Mouse (Mus musculus): Measurements from ENCODE around the gene 1700030J22Rik. TPM values are rescaled to one million over a fixed set of nuclear protein-coding genes. Genes with fewer than 3 reads are reported as not detected.

The 1700030J22Rik gene
- polyA plus RNA-seq, 2 experiments from 2014 or later = not detected

GRCm38 (mm10) chr8:116951778-116952177 is 27.0 kb downstream of the 1700030J22Rik start:
- ATAC-seq = no peak

DNA sequence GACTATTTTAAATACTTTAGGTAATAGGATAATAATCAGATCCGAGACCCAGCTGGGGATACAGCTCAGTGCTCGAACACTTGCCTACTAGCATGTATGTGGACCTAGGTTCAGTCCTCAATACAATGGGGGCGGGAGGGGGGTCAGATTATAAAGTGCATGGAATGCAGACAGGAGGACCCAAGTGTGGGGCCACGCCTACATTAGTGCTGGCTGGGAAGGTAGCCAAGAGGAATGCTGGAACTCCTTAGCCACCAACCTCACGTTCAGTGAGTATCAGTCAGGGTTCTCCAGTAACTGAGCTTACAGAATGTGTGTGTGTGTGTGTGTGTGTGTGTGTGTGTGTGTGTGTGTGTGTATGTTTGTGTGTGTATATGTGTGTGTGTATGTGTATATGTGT is 27.4 kb downstream of the 1700030J22Rik start:
- ATAC-seq = no peak

- ATAC-seq = no peak
Observed at GRCm38 (mm10) chr8:116947589-116947988, 31.2 kb downstream of the 1700030J22Rik start.

DNA sequence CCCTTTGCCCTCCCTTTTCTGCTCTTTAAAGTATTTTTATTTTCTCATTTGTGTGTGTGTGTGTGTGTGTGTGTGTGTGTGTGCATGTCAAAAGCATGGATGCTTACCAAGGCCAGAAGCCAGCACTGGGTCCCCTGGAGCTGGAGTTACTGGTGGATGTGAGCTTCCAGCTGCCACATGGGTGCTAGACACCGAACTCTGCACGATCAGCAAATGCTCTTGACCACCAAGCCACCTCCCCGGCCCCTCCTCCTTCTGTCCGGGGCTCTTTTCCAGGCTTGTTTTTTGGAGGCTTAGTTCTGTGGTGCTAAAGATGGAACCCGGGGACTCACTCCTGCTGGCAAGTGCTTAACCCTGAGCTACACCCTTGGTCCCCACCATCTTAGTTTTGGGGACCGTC is 31.9 kb downstream of the 1700030J22Rik start:
- no peak for ATAC-seq

- ATAC-seq = peak; percentile 57
Observed at GRCm38 (mm10) chr8:116946268-116946838, 32.4 kb downstream of the 1700030J22Rik start.

DNA sequence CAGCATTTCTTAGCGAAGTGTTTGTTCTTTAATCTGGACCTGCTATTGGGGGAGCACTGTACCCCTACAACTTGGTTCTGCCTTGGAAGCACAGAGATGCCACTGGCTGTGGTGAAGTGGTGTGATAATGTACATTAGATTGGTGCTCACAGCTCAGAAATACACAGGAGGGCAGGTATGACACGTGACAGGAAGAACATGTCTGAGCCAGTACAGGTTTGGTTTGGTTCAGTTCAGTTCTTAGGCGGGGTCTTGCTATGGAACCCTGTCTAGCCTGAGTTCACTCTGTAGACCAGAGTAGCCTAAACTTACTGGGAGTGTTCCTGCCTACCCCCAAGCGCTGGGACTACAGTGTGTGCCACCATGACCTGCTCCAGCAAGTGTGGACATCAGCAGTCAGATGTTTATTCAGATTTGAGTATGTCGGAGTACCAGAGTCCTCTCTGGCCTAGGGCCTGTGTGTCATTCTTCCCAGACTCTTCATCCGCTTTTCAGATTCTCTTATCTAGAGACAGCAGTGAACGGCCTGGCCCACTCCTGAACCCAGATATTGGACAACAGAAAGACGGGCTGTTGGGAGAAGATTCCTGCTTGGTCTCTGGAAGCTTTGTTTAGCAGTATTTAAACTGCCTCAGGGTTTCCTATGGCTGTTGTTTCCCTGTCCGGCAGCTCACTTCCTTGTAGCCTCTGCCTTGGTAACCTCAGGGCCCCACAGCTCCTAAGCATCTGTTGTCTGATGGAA is 33.4 kb downstream of the 1700030J22Rik start:
- peak; percentile 13 for ATAC-seq

GRCm38 (mm10) chr8:116944385-116944696 is 34.4 kb downstream of the 1700030J22Rik start:
- no peak for ATAC-seq

DNA sequence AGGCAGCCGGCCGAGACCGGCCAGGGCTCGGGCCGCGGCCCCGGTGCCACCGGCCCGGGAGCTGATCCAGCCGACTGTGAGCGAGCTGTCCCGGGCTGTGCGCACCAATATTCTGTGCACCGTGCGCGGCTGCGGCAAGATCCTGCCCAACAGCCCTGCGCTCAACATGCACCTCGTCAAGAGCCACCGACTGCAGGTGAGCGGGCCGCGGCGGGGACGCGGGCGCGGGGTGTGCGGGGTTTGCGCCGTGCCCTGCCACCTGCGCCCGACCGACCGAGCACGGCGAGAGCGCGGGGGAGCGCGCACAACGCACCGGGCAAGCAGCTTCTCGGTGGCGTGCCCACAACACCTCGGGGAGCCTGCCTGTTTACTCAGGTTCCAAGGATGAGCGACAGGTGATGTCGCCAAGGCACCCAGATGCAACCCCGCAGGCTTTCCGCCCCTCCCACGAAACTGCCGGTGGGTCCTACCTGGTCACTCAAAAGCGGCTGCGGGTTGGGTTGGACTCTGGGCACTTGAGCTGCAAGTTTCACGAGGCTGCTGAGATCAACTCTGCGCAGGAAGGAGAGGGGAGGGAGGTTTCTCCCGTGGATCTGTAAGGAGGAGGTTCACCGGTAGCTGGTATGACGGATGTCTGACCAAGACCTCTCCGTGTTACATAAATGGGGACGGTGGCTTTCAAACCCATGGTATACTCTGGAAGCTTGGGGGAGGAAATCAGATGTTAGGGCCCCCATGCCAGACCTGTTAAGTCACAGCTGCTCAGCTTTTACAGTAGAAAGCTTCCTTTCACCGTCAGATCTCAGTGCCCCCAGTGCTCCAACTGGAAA is 35.0 kb downstream of the 1700030J22Rik start:
- ATAC-seq = peak; percentile 42

DNA sequence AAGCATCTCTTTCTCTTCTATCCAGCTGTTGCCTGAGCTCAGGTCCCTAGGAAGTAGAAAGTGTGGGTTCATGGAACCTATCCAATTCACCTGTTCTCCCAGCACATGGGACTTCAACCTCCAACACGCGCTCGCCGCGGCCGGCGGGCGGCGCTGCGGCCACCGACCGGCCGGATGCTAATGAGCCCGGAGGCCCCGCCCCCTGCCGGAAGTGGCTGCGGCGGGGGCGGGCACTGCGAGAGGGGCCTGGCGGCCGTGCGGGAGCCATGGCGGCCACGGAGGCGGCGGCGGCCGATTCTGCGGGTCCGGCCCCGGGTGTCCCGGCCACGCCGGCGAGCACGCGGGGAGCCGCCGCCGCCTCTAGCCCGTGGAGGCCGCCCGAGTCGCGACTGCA is 35.6 kb downstream of the 1700030J22Rik start, which contains the start of gene Atmin:
TSS of gene Atmin (plus strand) at position 233 of the 394 bp plus-strand sequence.
- ATAC-seq = peak; percentile 55

DNA sequence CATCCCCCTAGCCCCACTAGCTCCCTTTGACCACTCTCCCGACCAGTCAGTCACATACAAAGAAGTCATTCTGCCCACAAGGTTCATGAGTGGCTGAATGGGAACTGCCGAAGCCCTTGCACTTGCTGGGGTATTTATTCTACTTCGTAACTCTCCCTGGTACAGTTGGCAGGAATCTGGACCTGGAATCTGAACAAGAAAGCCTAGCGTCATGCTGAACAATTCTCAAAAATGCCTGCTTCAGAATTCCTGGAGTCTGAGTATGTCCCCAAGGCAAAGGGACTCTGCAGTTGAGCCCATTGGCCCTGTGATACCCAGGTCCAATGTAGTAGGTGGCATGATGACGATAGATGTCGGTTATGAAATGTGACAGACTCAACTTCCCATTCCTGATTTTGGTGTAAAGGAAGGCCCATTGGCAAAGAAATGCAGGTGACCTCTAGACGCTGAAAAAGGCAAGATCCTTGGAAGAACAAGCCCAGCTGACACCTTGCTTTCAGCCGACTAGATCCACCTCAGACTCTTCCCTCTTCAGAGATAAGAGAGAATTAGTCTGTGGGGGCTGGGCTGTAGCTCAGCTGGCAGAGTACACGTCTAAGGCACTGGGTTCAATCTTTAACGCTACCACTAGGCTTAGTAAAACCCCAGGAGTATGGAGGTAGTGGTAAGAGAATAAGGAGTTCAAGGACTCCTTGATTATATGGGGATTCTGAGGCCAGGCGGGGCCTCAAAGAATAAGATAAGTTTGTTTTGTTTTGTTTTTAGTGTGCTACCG is 36.3 kb downstream of the 1700030J22Rik start:
- no peak for ATAC-seq

DNA sequence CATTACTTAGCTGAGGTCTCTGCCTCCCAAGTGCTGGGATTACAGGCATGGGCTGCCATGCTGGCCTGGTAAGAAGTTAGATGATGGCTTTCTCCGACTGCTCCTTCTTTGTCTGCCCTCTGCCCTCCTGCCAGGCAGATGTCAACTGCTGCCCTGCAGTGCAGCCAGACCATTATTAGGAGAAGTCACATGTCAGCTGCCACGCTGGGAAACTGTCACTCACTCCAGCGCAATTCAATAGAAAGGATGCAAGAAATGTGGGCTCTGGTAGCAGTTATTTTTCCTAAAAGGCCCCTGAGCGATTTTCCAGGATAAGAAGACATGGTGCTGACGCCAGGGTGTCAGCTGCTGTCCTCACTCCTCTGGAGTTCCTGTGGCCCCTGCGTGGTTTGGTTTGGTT is 43.3 kb downstream of the 1700030J22Rik start:
- no peak for ATAC-seq

DNA sequence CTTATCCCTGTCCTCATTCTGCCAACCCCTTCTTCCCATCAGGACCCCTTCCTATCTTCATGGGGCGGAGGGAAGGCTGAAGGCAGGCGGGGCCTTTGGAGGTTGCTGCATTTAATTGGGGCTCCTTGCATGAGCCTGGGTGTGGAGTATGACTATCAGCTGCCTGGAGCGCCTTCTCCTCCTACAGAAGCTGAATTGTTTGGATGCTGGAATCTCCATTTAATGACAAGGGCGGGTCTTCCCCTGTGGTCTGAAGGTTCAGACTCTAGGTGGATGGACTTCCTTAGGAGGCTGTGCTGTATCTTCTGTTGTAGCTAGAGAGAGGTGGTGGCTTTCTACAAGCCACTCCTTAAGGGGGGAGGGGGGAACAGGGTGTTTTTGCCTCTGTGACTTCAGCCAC is 43.8 kb downstream of the 1700030J22Rik start:
- no peak for ATAC-seq

GRCm38 (mm10) chr8:116928588-116928987 is 50.2 kb downstream of the 1700030J22Rik start:
- no peak for ATAC-seq

GRCm38 (mm10) chr8:116927880-116928279 is 50.9 kb downstream of the 1700030J22Rik start:
- ATAC-seq = no peak

DNA sequence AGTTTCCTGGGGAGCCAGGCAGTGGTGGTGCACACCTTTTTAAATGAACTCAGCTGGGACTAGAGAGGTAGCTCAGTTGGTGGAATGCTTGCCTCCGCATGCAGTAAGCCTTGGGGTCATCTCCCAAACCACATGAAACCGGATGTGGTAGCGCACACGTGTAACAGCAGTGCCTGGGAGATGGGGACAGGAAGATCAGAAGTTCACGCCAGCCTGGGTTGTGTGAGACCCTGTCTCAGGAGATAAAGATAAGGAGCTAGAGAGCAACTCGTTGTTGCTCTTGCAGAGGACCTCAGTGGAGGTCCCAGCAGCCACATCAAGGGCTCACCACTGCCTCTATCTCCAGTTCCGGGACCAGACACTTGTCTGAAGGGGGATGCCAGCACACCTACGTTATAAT is 55.2 kb downstream of the 1700030J22Rik start:
- peak; percentile 24 for ATAC-seq

- ATAC-seq = peak; percentile 16
Observed at GRCm38 (mm10) chr8:116922060-116922757, 56.5 kb downstream of the 1700030J22Rik start.

- peak; percentile 81 for ATAC-seq
Observed at GRCm38 (mm10) chr8:116921337-116922059, 57.3 kb downstream of the 1700030J22Rik start, which contains the start of the genes Cmc2 and Cenpn. Gene Cmc2 (minus strand): TSS chr8:116921455. Gene Cenpn (plus strand): TSS chr8:116921730.

- peak; percentile 30 for ATAC-seq
Observed at GRCm38 (mm10) chr8:116921005-116921336, 57.8 kb downstream of the 1700030J22Rik start.
